Mouse (Mus musculus) liver, postnatal 0 days (tissue): ENCODE measurements at regions not wholly inside any gene's neighbourhood (a gene's known extent, or its start where the extent isn't known, plus 50 kb on each side); places are given as distances from the start of the nearest gene placed in this dataset.

Experiments used
- CTCF ChIP-seq: sonication (generic); IDR thresholded peaks from 2 replicates; pipeline ENCODE4 v1.5.1; 2016; ENCODE audit warnings: antibody characterized with exemption, low read depth
- EP300 ChIP-seq: IDR thresholded peaks from 2 replicates; pipeline ENCODE4 v1.6.1; 2016; ENCODE audit warnings: antibody characterized with exemption, low read depth, mild to moderate bottlenecking

GRCm38 (mm10) chr10:10046318-10046717 lies 145.4 kb upstream of the Stxbp5 start:
- TF ChIP-seq CTCF (no peak), EP300 (no peak)
